Mouse (Mus musculus): ENCODE data around the gene Hacd3. TPM values are rescaled to one million over a fixed set of nuclear protein-coding genes. Genes with fewer than 3 reads are reported as not detected.

The Hacd3 gene
- polyA plus RNA-seq (2016; fragmentation: Nextera tagmentation; extraction: Ambion mirVana): 103 and 104 TPM in 2 replicates

- Histone ChIP-seq H3K4me1 (replicated peaks) (peaks cover 26% of the 10 kb centered on the region), H3K9ac (replicated peaks) (peak within 1 kb of the TSS; percentile 93), H3K9me3 (no peaks in the 10 kb centered on the region), H3K4me2 (peak within 1 kb of the TSS; percentile 88), H3K27me3 (no peaks in the 10 kb centered on the region), H3K4me3 (replicated peaks) (peak within 1 kb of the TSS; percentile 96), H3K27ac (peak within 1 kb of the TSS; percentile 75), H3K36me3 (no peaks in the 10 kb centered on the region)
- WGBS: 1% methylated on average over 81 of the region's 81 CpGs
- ATAC-seq (ENCODE audit: insufficient number of reproducible peaks, insufficient read depth, low FRiP score, low TSS enrichment, low read depth): peak; percentile 79
These were observed at the start of gene Hacd3 for GRCm38 (mm10) chr9:65020991-65021886. Hacd3 (minus strand) TSS chr9:65021693.

GRCm38 (mm10) chr9:65070587-65070986 is 49.1 kb upstream of the Hacd3 start:
- Histone ChIP-seq H3K27ac (no peak overlapping the region), H3K36me3 (peaks cover 95% of the 10 kb centered on the region), H3K9me3 (no peaks in the 10 kb centered on the region), H3K4me1 (replicated peaks) (no peaks in the 10 kb centered on the region), H3K9ac (replicated peaks) (no peak overlapping the region), H3K27me3 (no peaks in the 10 kb centered on the region), H3K4me3 (replicated peaks) (no peak overlapping the region), H3K4me2 (no peak overlapping the region)
- 89% methylated on average over 3 of the region's 3 CpGs for WGBS
- no peak for ATAC-seq (ENCODE audit: insufficient number of reproducible peaks, insufficient read depth, low FRiP score, low TSS enrichment, low read depth)

GRCm38 (mm10) chr9:65064251-65064650 is 42.8 kb upstream of the Hacd3 start:
- H3K4me1 ChIP-seq (replicated peaks): no peaks in the 10 kb centered on the region
- no peak overlapping the region for H3K9ac ChIP-seq (replicated peaks)
- no peak overlapping the region for H3K4me2 ChIP-seq
- WGBS: 93% methylated on average over 7 of the region's 7 CpGs
- no peak overlapping the region for H3K4me3 ChIP-seq (replicated peaks)
- no peak overlapping the region for H3K27ac ChIP-seq
- H3K9me3 ChIP-seq: no peaks in the 10 kb centered on the region
- H3K27me3 ChIP-seq: no peaks in the 10 kb centered on the region
- no peak for ATAC-seq (ENCODE audit: insufficient number of reproducible peaks, insufficient read depth, low FRiP score, low TSS enrichment, low read depth)
- H3K36me3 ChIP-seq: peaks cover 89% of the 10 kb centered on the region

- H3K27ac ChIP-seq: no peak overlapping the region
- H3K9me3 ChIP-seq: no peaks in the 10 kb centered on the region
- no peak overlapping the region for H3K9ac ChIP-seq (replicated peaks)
- H3K4me2 ChIP-seq: no peak overlapping the region
- peaks cover 5% of the 10 kb centered on the region; the same call in 1 of the 2 replicates for H3K4me1 ChIP-seq (replicated peaks)
- H3K27me3 ChIP-seq: no peaks in the 10 kb centered on the region
- ATAC-seq (ENCODE audit: insufficient number of reproducible peaks, insufficient read depth, low FRiP score, low TSS enrichment, low read depth): no peak
- 96% methylated on average over 3 of the region's 3 CpGs for WGBS
- H3K4me3 ChIP-seq (replicated peaks): no peak overlapping the region
- peaks cover 95% of the 10 kb centered on the region for H3K36me3 ChIP-seq
These were observed 29.5 kb upstream of the Hacd3 start for GRCm38 (mm10) chr9:65050981-65051380.

GRCm38 (mm10) chr9:65049422-65049821 is 27.9 kb upstream of the Hacd3 start:
- ATAC-seq (ENCODE audit: insufficient number of reproducible peaks, insufficient read depth, low FRiP score, low TSS enrichment, low read depth): no peak
- Histone ChIP-seq H3K9me3 (no peaks in the 10 kb centered on the region), H3K4me3 (replicated peaks) (no peak overlapping the region), H3K27ac (no peak overlapping the region), H3K4me1 (replicated peaks) (peaks cover 5% of the 10 kb centered on the region; the same call in 1 of the 2 replicates), H3K36me3 (peaks cover 94% of the 10 kb centered on the region), H3K27me3 (no peaks in the 10 kb centered on the region), H3K4me2 (no peak overlapping the region), H3K9ac (replicated peaks) (no peak overlapping the region)
- 83% methylated on average over 5 of the region's 5 CpGs for WGBS

GRCm38 (mm10) chr9:65046993-65047392 is 25.5 kb upstream of the Hacd3 start:
- Histone ChIP-seq H3K4me3 (replicated peaks) (no peak overlapping the region), H3K4me2 (no peak overlapping the region), H3K9me3 (no peaks in the 10 kb centered on the region), H3K36me3 (peaks cover 92% of the 10 kb centered on the region), H3K4me1 (replicated peaks) (no peaks in the 10 kb centered on the region), H3K27ac (no peak overlapping the region), H3K9ac (replicated peaks) (no peak overlapping the region), H3K27me3 (no peaks in the 10 kb centered on the region)
- no peak for ATAC-seq (ENCODE audit: insufficient number of reproducible peaks, insufficient read depth, low FRiP score, low TSS enrichment, low read depth)
- 97% methylated on average over 1 of the region's 1 CpGs for WGBS

- no peak overlapping the region for H3K4me3 ChIP-seq (replicated peaks)
- WGBS: 95% methylated on average over 5 of the region's 5 CpGs
- H3K4me2 ChIP-seq: no peak overlapping the region
- ATAC-seq (ENCODE audit: insufficient number of reproducible peaks, insufficient read depth, low FRiP score, low TSS enrichment, low read depth): no peak
- H3K4me1 ChIP-seq (replicated peaks): no peaks in the 10 kb centered on the region
- peaks cover 87% of the 10 kb centered on the region for H3K36me3 ChIP-seq
- no peaks in the 10 kb centered on the region for H3K9me3 ChIP-seq
- no peak overlapping the region for H3K9ac ChIP-seq (replicated peaks)
- H3K27ac ChIP-seq: no peak overlapping the region
- no peaks in the 10 kb centered on the region for H3K27me3 ChIP-seq
These were observed 19.9 kb upstream of the Hacd3 start for GRCm38 (mm10) chr9:65041430-65041829.

GRCm38 (mm10) chr9:65036861-65037260 is 15.4 kb upstream of the Hacd3 start:
- peaks cover 55% of the 10 kb centered on the region for H3K36me3 ChIP-seq
- WGBS: 89% methylated on average over 8 of the region's 8 CpGs
- peaks cover 8% of the 10 kb centered on the region for H3K4me1 ChIP-seq (replicated peaks)
- no peak overlapping the region for H3K27ac ChIP-seq
- H3K4me2 ChIP-seq: no peak overlapping the region
- ATAC-seq (ENCODE audit: insufficient number of reproducible peaks, insufficient read depth, low FRiP score, low TSS enrichment, low read depth): no peak
- no peaks in the 10 kb centered on the region for H3K27me3 ChIP-seq
- no peaks in the 10 kb centered on the region for H3K9me3 ChIP-seq
- H3K9ac ChIP-seq (replicated peaks): no peak overlapping the region
- no peak overlapping the region for H3K4me3 ChIP-seq (replicated peaks)

GRCm38 (mm10) chr9:65036456-65036855 is 15.0 kb upstream of the Hacd3 start:
- peaks cover 52% of the 10 kb centered on the region for H3K36me3 ChIP-seq
- no peak overlapping the region for H3K4me3 ChIP-seq (replicated peaks)
- 100% methylated on average over 1 of the region's 1 CpGs for WGBS

GRCm38 (mm10) chr9:65032269-65033108 is 11.0 kb upstream of the Hacd3 start, which contains the start of gene Dpp8:
Dpp8 (plus strand) TSS chr9:65032414.
- H3K9ac ChIP-seq (replicated peaks): peak within 1 kb of the TSS; percentile 95
- peak within 1 kb of the TSS; percentile 90 for H3K27ac ChIP-seq
- H3K4me1 ChIP-seq (replicated peaks): peaks cover 8% of the 10 kb centered on the region
- no peaks in the 10 kb centered on the region for H3K9me3 ChIP-seq
- no peaks in the 10 kb centered on the region for H3K27me3 ChIP-seq
- H3K4me2 ChIP-seq: peak within 1 kb of the TSS; percentile 94
- peaks cover 14% of the 10 kb centered on the region for H3K36me3 ChIP-seq
- ATAC-seq (ENCODE audit: insufficient number of reproducible peaks, insufficient read depth, low FRiP score, low TSS enrichment, low read depth): peak; percentile 83
- under 1% methylated on average over 85 of the region's 85 CpGs for WGBS
- peak within 1 kb of the TSS; percentile 100 for H3K4me3 ChIP-seq (replicated peaks)

More at GRCm38 (mm10) chr9:65036456-65036855, 15.0 kb upstream of the Hacd3 start:
- H3K27ac ChIP-seq: no peak overlapping the region
- ATAC-seq (ENCODE audit: insufficient number of reproducible peaks, insufficient read depth, low FRiP score, low TSS enrichment, low read depth): no peak
- H3K9me3 ChIP-seq: no peaks in the 10 kb centered on the region
- H3K4me1 ChIP-seq (replicated peaks): peaks cover 8% of the 10 kb centered on the region
- no peak overlapping the region for H3K9ac ChIP-seq (replicated peaks)
- no peak overlapping the region for H3K4me2 ChIP-seq
- H3K27me3 ChIP-seq: no peaks in the 10 kb centered on the region

GRCm38 (mm10) chr9:65031894-65032268 is 10.4 kb upstream of the Hacd3 start:
- Histone ChIP-seq H3K4me2 (0 out of 2 replicates have a peak overlapping the region, but pooled peaks have one; percentile 11), H3K27ac (no peak overlapping the region), H3K36me3 (peaks cover 8% of the 10 kb centered on the region), H3K9me3 (no peaks in the 10 kb centered on the region), H3K27me3 (no peaks in the 10 kb centered on the region), H3K9ac (replicated peaks) (no peak overlapping the region), H3K4me3 (replicated peaks) (peak overlapping the region; percentile 100), H3K4me1 (replicated peaks) (peaks cover 8% of the 10 kb centered on the region)
- ATAC-seq (ENCODE audit: insufficient number of reproducible peaks, insufficient read depth, low FRiP score, low TSS enrichment, low read depth): no peak; the same call in 1 of the 2 replicates
- WGBS: 41% methylated on average over 4 of the region's 4 CpGs

Data from limb, embryonic 12.5 days (tissue).